Mouse (Mus musculus): ENCODE results near the gene March10. TPM values are rescaled to one million over a fixed set of nuclear protein-coding genes. Genes with fewer than 3 reads are reported as not detected.

The March10 gene
- not detected for polyA plus RNA-seq (2014; fragmentation: Illumina TruSeq; extraction: RNeasy Lipid Tissue Mini Kit (QIAGEN cat#74804); ENCODE audit: low read depth, low replicate concordance)

GRCm38 (mm10) chr11:105456497-105456907, at the start of gene March10:
TSS of gene March10 (minus strand) at chr11:105456735.

Other genes with a start within 250 kb of the March10 start
- gene Mrc2, start 164.1 kb downstream of the March10 start, polyA plus RNA-seq (2014; fragmentation: Illumina TruSeq; extraction: RNeasy Lipid Tissue Mini Kit (QIAGEN cat#74804); ENCODE audit: low read depth, low replicate concordance), result 0.08 TPM
- gene Tanc2, start 133.3 kb upstream of the March10 start, polyA plus RNA-seq (2014; fragmentation: Illumina TruSeq; extraction: RNeasy Lipid Tissue Mini Kit (QIAGEN cat#74804); ENCODE audit: low read depth, low replicate concordance), result 1.3 TPM